Mouse (Mus musculus) layer of hippocampus, adult 2 months (tissue): Measurements from ENCODE around the gene Cgnl1. TPM values are rescaled to one million over a fixed set of nuclear protein-coding genes. Genes with fewer than 3 reads are reported as not detected.

ENCODE experiments used
- DNase-seq, 2 experiments: peaks; one replicate each; pipeline ENCODE4 v3.0.0; 2022; ENCODE audit warnings: low spot score in 2 of 2
- H3K27ac ChIP-seq: fragments of 200-600 bp; 2 replicates; pipeline ENCODE4 v1.8.1; 2022
- H3K4me3 ChIP-seq: fragments of 200-600 bp; 2 replicates; pipeline ENCODE4 v1.8.1; 2022; ENCODE audit warnings: mild to moderate bottlenecking
- CTCF ChIP-seq: fragments of 200-600 bp; conservative IDR thresholded peaks from 2 replicates; pipeline ENCODE4 v1.8.1; 2022; ENCODE audit warnings: antibody characterized with exemption, mild to moderate bottlenecking, moderate library complexity
- total RNA-seq, 2 experiments: library from RNA; stranded (reverse); gene quantifications; 2 replicates each; pipeline ENCODE4 v1.2.3; 2021

Gene Cgnl1
- total RNA-seq, 2 experiments from 2014 or later = 6.6 to 7.9 TPM

- Histone ChIP-seq H3K27ac (no peak overlapping the region), H3K4me3 (no peak overlapping the region)
- no peak for TF ChIP-seq CTCF
- DNase-seq = no peak
Observed at GRCm38 (mm10) chr9:71586408-71586807, 185.0 kb downstream of the Cgnl1 start.

- no peak overlapping the region for H3K4me3 ChIP-seq
- no peak for TF ChIP-seq CTCF
- DNase-seq = no peak
- no peak overlapping the region for H3K27ac ChIP-seq
Observed at GRCm38 (mm10) chr9:71582771-71583170, 188.6 kb downstream of the Cgnl1 start.

GRCm38 (mm10) chr9:71578896-71579564, 192.4 kb downstream of the Cgnl1 start:
- H3K4me3 ChIP-seq = no peak overlapping the region
- TF ChIP-seq CTCF = no peak
- no peak overlapping the region for H3K27ac ChIP-seq
- peak; percentile 10 to 13 for DNase-seq

Other genes starting within 250 kb of the Cgnl1 start
- 1 to 10 TPM; 1.1 to 1.9 TPM for gene Myzap, start 179.2 kb downstream of the Cgnl1 start, total RNA-seq